Mouse (Mus musculus): ENCODE results near the gene Creb3l2. TPM values are rescaled to one million over a fixed set of nuclear protein-coding genes. Genes with fewer than 3 reads are reported as not detected.
A peak's percentile ranks its signal among the peaks of the same experiment; 100 is the strongest.

The Creb3l2 gene
- 27.8 and 31.1 TPM in 2 replicates for polyA plus RNA-seq (2015; fragmentation: Nextera tagmentation; extraction: Ambion mirVana)

DNA sequence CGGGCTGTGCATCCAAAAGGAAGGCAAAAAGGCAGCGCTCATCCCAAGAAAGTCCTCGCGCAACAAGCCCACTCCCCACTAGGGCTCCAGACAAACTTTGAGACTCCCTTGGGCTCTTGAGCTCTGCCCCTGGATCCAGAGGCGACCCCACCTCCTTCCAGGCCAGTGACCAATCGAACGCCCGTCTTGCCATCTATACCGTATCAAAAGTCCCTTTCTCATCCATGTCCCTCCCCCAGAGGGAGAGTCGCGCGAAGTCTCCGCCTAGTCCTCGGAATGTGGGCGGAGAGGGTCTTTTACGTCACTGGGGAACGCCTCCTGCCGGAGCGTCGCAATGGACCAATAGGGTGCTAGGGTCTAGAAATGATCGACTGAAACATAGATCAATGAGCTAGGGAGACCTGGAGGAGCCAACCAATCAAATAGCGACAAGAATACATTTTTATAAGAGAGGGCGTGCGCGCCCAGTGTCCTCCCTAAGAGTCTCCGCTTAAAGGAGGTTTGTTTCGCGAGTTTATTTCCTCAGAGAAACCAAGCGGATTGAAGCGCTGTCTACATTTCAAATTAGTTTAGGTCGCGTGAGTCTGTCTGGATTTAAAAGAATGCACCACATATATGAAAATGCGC lies at the start of gene Creb3l2:
Gene Creb3l2, minus strand, starts transcription at position 106 of the 627 bp plus-strand sequence.
- Histone ChIP-seq H3K27ac (ENCODE audit: low read length) (peak within 1 kb of the TSS; percentile 86), H3K9ac (ENCODE audit: low read length) (peak within 1 kb of the TSS; percentile 86), H3K9me3 (ENCODE audit: control insufficient read depth, low read length) (no peaks in the 10 kb centered on the region), H3K27me3 (ENCODE audit: control insufficient read depth, insufficient read depth, low read depth, low read length) (no peaks in the 10 kb centered on the region), H3K36me3 (ENCODE audit: control insufficient read depth, insufficient read depth, low read length) (0 out of 2 replicates have a peak, but pooled peaks cover 2% of the 10 kb centered on the region), H3K4me2 (ENCODE audit: low read depth, low read length) (peak within 1 kb of the TSS; percentile 73), H3K4me1 (replicated peaks; ENCODE audit: control insufficient read depth, insufficient read depth, low read length) (peaks cover 29% of the 10 kb centered on the region), H3K4me3 (ENCODE audit: low read length) (peak within 1 kb of the TSS; percentile 72)
- 0% methylated on average over 33 of the region's 33 CpGs for WGBS
- ATAC-seq (ENCODE audit: low read depth) = peak; percentile 98

DNA sequence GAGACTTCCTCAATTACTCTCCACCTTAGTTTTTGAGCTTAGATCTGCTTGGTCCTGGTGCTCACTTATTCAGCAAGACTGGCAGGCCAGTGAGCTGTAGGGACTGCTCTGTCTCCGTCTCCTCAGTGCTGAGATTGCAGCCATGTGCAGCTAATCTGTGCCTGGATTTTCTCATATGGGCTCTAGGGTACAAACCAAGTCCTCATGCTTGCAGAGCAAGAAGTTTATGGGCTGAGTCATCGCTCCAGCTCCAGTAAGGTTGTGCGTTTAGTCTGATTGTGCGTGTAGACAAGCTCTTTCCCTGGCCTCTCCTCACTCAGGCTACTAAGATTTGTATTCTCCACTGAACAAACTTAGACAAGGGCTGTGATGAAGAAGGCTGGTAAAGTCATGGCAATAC lies 44.6 kb upstream of the Creb3l2 start:
- H3K4me1 ChIP-seq (replicated peaks; ENCODE audit: control insufficient read depth, insufficient read depth, low read length) = no peaks in the 10 kb centered on the region
- no peaks in the 10 kb centered on the region for H3K9me3 ChIP-seq (ENCODE audit: control insufficient read depth, low read length)
- no peak for ATAC-seq (ENCODE audit: low read depth)
- H3K27ac ChIP-seq (ENCODE audit: low read length) = no peak overlapping the region
- no peaks in the 10 kb centered on the region for H3K36me3 ChIP-seq (ENCODE audit: control insufficient read depth, insufficient read depth, low read length)
- WGBS = 63% methylated on average over 4 of the region's 4 CpGs
- H3K4me3 ChIP-seq (ENCODE audit: low read length) = no peak overlapping the region
- H3K9ac ChIP-seq (ENCODE audit: low read length) = no peak overlapping the region
- H3K27me3 ChIP-seq (ENCODE audit: control insufficient read depth, insufficient read depth, low read depth, low read length) = no peaks in the 10 kb centered on the region
- H3K4me2 ChIP-seq (ENCODE audit: low read depth, low read length) = no peak overlapping the region

DNA sequence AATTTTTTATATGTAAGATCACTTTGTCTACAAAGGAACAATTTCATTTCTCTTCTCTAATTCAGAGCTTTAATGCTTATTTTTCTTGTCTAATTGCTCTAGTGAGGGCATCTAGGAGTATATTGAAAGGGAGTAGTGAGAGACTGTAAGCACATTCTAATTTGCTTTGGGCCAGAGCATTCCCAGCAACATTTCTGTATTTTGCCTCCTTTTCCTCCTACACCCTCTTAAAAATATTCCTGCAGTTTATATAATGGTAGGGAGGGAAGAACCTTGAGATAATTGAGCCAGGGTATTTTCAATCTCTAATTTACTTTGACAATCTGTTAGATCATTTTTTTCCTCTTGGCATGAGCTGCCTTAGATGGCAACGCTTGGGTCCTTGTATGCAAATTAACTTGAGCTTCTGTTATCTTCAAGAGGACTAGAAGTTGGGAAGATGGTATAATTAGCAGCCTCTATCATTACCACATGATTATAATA lies 42.7 kb upstream of the Creb3l2 start:
- no peaks in the 10 kb centered on the region for H3K4me1 ChIP-seq (replicated peaks; ENCODE audit: control insufficient read depth, insufficient read depth, low read length)
- WGBS = 58% methylated on average over 1 of the region's 1 CpGs
- no peak for ATAC-seq (ENCODE audit: low read depth)
- H3K9me3 ChIP-seq (ENCODE audit: control insufficient read depth, low read length) = no peaks in the 10 kb centered on the region
- H3K36me3 ChIP-seq (ENCODE audit: control insufficient read depth, insufficient read depth, low read length) = no peaks in the 10 kb centered on the region
- H3K27ac ChIP-seq (ENCODE audit: low read length) = no peak overlapping the region
- no peak overlapping the region for H3K4me2 ChIP-seq (ENCODE audit: low read depth, low read length)
- no peaks in the 10 kb centered on the region for H3K27me3 ChIP-seq (ENCODE audit: control insufficient read depth, insufficient read depth, low read depth, low read length)
- no peak overlapping the region for H3K4me3 ChIP-seq (ENCODE audit: low read length)
- no peak overlapping the region for H3K9ac ChIP-seq (ENCODE audit: low read length)

DNA sequence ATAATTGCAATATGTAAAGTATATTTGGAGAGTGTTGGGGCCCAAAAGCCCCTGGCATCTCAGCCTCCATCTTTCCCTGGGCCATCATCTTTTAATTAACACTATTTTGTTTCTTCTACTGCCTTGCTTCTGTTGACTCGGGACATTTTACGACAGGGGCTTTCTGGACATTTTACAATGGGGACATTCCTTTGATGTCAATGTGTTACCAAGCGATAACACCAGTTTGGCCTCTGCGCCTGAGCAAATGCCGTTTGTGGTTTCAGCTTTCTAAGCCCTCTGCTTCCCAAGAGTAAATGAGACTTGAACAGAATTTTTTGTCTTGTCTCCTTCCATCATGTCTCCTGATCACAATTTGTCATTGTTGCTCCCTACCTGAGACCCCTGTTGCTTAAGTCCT lies 41.3 kb upstream of the Creb3l2 start:
- no peak overlapping the region for H3K27ac ChIP-seq (ENCODE audit: low read length)
- no peak overlapping the region for H3K4me2 ChIP-seq (ENCODE audit: low read depth, low read length)
- ATAC-seq (ENCODE audit: low read depth) = no peak
- no peaks in the 10 kb centered on the region for H3K27me3 ChIP-seq (ENCODE audit: control insufficient read depth, insufficient read depth, low read depth, low read length)
- H3K36me3 ChIP-seq (ENCODE audit: control insufficient read depth, insufficient read depth, low read length) = no peaks in the 10 kb centered on the region
- no peaks in the 10 kb centered on the region for H3K4me1 ChIP-seq (replicated peaks; ENCODE audit: control insufficient read depth, insufficient read depth, low read length)
- 32% methylated on average over 5 of the region's 5 CpGs for WGBS
- no peak overlapping the region for H3K4me3 ChIP-seq (ENCODE audit: low read length)
- no peaks in the 10 kb centered on the region for H3K9me3 ChIP-seq (ENCODE audit: control insufficient read depth, low read length)
- no peak overlapping the region for H3K9ac ChIP-seq (ENCODE audit: low read length)

DNA sequence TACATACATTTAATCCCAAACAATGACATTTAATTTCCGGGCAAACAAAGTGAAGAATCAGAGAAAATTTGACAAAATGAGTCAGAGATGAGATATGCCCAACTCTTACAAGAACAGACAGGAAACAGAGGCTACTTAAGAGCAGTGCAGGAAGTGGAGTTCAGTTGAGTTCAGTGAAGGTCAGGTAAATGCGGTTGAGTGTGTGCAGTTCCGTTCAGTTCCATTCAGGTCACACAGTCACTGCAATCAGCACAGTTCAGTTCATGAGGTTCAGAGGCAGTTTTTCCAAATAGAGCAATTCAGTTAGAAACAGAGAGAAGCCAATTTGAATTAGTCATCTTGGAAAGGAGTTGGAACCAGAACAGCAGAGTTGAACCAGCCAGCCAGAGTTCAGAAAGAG lies 39.2 kb upstream of the Creb3l2 start:
- Histone ChIP-seq H3K27ac (ENCODE audit: low read length) (no peak overlapping the region), H3K27me3 (ENCODE audit: control insufficient read depth, insufficient read depth, low read depth, low read length) (no peaks in the 10 kb centered on the region), H3K4me3 (ENCODE audit: low read length) (no peak overlapping the region), H3K36me3 (ENCODE audit: control insufficient read depth, insufficient read depth, low read length) (no peaks in the 10 kb centered on the region), H3K9me3 (ENCODE audit: control insufficient read depth, low read length) (no peaks in the 10 kb centered on the region), H3K9ac (ENCODE audit: low read length) (no peak overlapping the region), H3K4me1 (replicated peaks; ENCODE audit: control insufficient read depth, insufficient read depth, low read length) (no peaks in the 10 kb centered on the region), H3K4me2 (ENCODE audit: low read depth, low read length) (no peak overlapping the region)
- no peak for ATAC-seq (ENCODE audit: low read depth)
- 65% methylated on average over 3 of the region's 3 CpGs for WGBS

DNA sequence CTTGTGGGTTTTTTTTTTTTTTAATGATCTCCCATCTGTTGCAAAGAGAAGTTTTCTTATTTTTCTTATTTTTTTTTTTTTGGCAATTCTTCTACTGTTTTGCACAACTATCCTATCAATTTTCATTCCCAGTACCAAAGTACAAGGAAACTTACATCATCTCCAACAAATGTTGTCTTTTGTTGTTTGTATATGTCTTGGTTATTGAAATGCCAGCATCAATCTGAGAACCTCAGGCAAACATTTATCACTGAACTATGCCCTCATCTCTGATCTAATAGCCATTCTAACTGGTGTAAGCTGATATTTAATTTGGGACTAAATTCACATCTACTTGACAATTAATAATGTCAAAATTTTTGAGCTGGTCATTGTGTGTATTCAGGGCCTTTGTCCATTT lies 38.1 kb upstream of the Creb3l2 start:
- no peak for ATAC-seq (ENCODE audit: low read depth)
- Histone ChIP-seq H3K36me3 (ENCODE audit: control insufficient read depth, insufficient read depth, low read length) (no peaks in the 10 kb centered on the region), H3K27me3 (ENCODE audit: control insufficient read depth, insufficient read depth, low read depth, low read length) (no peaks in the 10 kb centered on the region), H3K9ac (ENCODE audit: low read length) (no peak overlapping the region), H3K4me1 (replicated peaks; ENCODE audit: control insufficient read depth, insufficient read depth, low read length) (no peaks in the 10 kb centered on the region), H3K27ac (ENCODE audit: low read length) (no peak overlapping the region), H3K4me3 (ENCODE audit: low read length) (no peak overlapping the region), H3K9me3 (ENCODE audit: control insufficient read depth, low read length) (no peaks in the 10 kb centered on the region), H3K4me2 (ENCODE audit: low read depth, low read length) (no peak overlapping the region)

- no peak for ATAC-seq (ENCODE audit: low read depth)
- H3K27me3 ChIP-seq (ENCODE audit: control insufficient read depth, insufficient read depth, low read depth, low read length) = no peaks in the 10 kb centered on the region
- H3K27ac ChIP-seq (ENCODE audit: low read length) = no peak overlapping the region
- no peaks in the 10 kb centered on the region for H3K9me3 ChIP-seq (ENCODE audit: control insufficient read depth, low read length)
- H3K4me2 ChIP-seq (ENCODE audit: low read depth, low read length) = no peak overlapping the region
- no peak overlapping the region for H3K9ac ChIP-seq (ENCODE audit: low read length)
- H3K4me1 ChIP-seq (replicated peaks; ENCODE audit: control insufficient read depth, insufficient read depth, low read length) = no peaks in the 10 kb centered on the region
- H3K36me3 ChIP-seq (ENCODE audit: control insufficient read depth, insufficient read depth, low read length) = no peaks in the 10 kb centered on the region
- WGBS = 85% methylated on average over 2 of the region's 2 CpGs
- H3K4me3 ChIP-seq (ENCODE audit: low read length) = no peak overlapping the region
These were observed 36.5 kb upstream of the Creb3l2 start for GRCm38 (mm10) chr6:37478481-37478880.

DNA sequence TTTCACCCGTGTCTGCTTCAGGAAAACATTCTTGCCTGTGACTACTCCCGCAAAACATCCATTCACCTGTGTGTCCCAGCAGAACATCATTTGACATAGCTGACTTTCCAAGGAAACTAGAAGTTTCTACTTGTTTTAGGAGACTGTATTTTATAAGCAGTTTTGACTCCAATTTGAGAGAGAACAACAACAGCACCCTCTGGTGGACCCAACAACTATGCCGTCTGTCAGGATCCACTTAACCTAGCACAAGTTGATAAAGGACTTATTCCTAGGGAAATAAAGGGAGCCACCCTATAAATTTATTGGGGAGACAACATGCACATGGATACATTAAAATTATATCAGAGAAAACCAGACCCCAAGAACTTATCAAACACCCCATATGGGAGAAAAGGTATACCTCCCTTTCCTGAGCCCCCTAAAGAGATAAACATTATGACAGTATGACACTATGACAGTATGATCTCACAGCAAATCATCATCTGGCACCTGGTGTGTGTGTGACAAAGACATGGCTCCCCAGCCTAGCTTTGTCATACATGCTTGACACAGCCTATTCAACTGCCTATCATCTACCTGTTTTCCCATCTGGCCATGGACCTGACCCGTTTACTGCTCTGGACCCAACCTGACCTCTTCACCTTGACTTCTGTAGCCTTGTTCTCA lies 31.9 kb upstream of the Creb3l2 start:
- Histone ChIP-seq H3K27me3 (ENCODE audit: control insufficient read depth, insufficient read depth, low read depth, low read length) (no peaks in the 10 kb centered on the region), H3K27ac (ENCODE audit: low read length) (no peak overlapping the region), H3K4me2 (ENCODE audit: low read depth, low read length) (no peak overlapping the region), H3K36me3 (ENCODE audit: control insufficient read depth, insufficient read depth, low read length) (no peaks in the 10 kb centered on the region), H3K9ac (ENCODE audit: low read length) (no peak overlapping the region), H3K9me3 (ENCODE audit: control insufficient read depth, low read length) (no peaks in the 10 kb centered on the region), H3K4me1 (replicated peaks; ENCODE audit: control insufficient read depth, insufficient read depth, low read length) (no peaks in the 10 kb centered on the region), H3K4me3 (ENCODE audit: low read length) (no peak overlapping the region)
- ATAC-seq (ENCODE audit: low read depth) = no peak
- 80% methylated on average over 4 of the region's 4 CpGs for WGBS

GRCm38 (mm10) chr6:37470216-37470615 lies 28.3 kb upstream of the Creb3l2 start:
- 58% methylated on average over 4 of the region's 4 CpGs for WGBS
- no peak for ATAC-seq (ENCODE audit: low read depth)
- H3K4me1 ChIP-seq (replicated peaks; ENCODE audit: control insufficient read depth, insufficient read depth, low read length) = no peaks in the 10 kb centered on the region
- H3K27me3 ChIP-seq (ENCODE audit: control insufficient read depth, insufficient read depth, low read depth, low read length) = no peaks in the 10 kb centered on the region
- H3K4me3 ChIP-seq (ENCODE audit: low read length) = no peak overlapping the region
- H3K4me2 ChIP-seq (ENCODE audit: low read depth, low read length) = no peak overlapping the region
- H3K36me3 ChIP-seq (ENCODE audit: control insufficient read depth, insufficient read depth, low read length) = no peaks in the 10 kb centered on the region
- H3K27ac ChIP-seq (ENCODE audit: low read length) = no peak overlapping the region
- 0 out of 2 replicates have a peak, but pooled peaks cover 3% of the 10 kb centered on the region for H3K9me3 ChIP-seq (ENCODE audit: control insufficient read depth, low read length)
- H3K9ac ChIP-seq (ENCODE audit: low read length) = no peak overlapping the region
